Mouse (Mus musculus) MEL (cell line): ENCODE data around the gene Fam192a. TPM values are rescaled to one million over a fixed set of nuclear protein-coding genes. Genes with fewer than 3 reads are reported as not detected.
A peak's percentile ranks its signal among the peaks of the same experiment; 100 is the strongest.

Experiments
- DNase-seq: peaks from one replicate; pipeline ENCODE4 v3.0.0; 2011; ENCODE audit warnings: low read depth, low spot score
- H3K27ac ChIP-seq: 2 replicates; pipeline ENCODE4 v1.5.1; 2012; ENCODE audit warnings: low read depth, mild to moderate bottlenecking, control low read depth, low read length, moderate library complexity; ENCODE audit not compliant: control insufficient read depth
- H3K27me3 ChIP-seq, 2 experiments: fragments of 150-350 bp in 1 of 2; sonication (generic) in 1 of 2; 2 replicates each; pipeline ENCODE4 v1.6.1; 2012; ENCODE audit warnings: low read length in 2 of 2, mild to moderate bottlenecking in 2 of 2, improper control_type of control experiment in 1 of 2, moderate library complexity in 1 of 2; ENCODE audit not compliant: insufficient read depth in 2 of 2, control insufficient read depth in 1 of 2
- H3K36me3 ChIP-seq, 2 experiments: 2 replicates each; pipeline ENCODE4 v1.6.1; 2012 to 2014; ENCODE audit warnings: low read length in 2 of 2, improper control_type of control experiment in 1 of 2, inconsistent platforms in 1 of 2, mild to moderate bottlenecking in 1 of 2; ENCODE audit not compliant: insufficient read depth in 2 of 2, control insufficient read depth in 1 of 2
- H3K4me1 ChIP-seq, 2 experiments: fragments of 150-350 bp in 1 of 2; sonication (generic) in 1 of 2; 2 replicates each; pipeline ENCODE4 v1.6.1; 2012; ENCODE audit warnings: low read length in 2 of 2, improper control_type of control experiment in 1 of 2, mild to moderate bottlenecking in 1 of 2; ENCODE audit not compliant: insufficient read depth in 2 of 2, control insufficient read depth in 1 of 2
- H3K4me3 ChIP-seq, 2 experiments: fragments of 150-350 bp in 1 of 2; sonication (generic) in 1 of 2; 2 replicates each; pipeline ENCODE4 v1.5.1; 2012; ENCODE audit warnings: low read depth in 2 of 2, low read length in 2 of 2, mild to moderate bottlenecking in 2 of 2, moderate library complexity in 2 of 2, control low read depth in 1 of 2, improper control_type of control experiment in 1 of 2; ENCODE audit not compliant: control insufficient read depth in 1 of 2, insufficient read depth in 1 of 2
- H3K79me2 ChIP-seq: 2 replicates; pipeline ENCODE4 v1.6.1; 2012; ENCODE audit warnings: mild to moderate bottlenecking, low read length, moderate library complexity; ENCODE audit not compliant: control insufficient read depth, poor library complexity, insufficient read depth
- H3K9ac ChIP-seq: 2 replicates; pipeline ENCODE4 v1.6.1; 2012; ENCODE audit warnings: low read depth, mild to moderate bottlenecking, control low read depth, low read length, moderate library complexity; ENCODE audit not compliant: control insufficient read depth, poor library complexity, severe bottlenecking
- H3K9me3 ChIP-seq: fragments of 150-350 bp; sonication (generic); replicated peaks from 2 replicates; pipeline ENCODE4 v1.6.1; 2012; ENCODE audit warnings: mild to moderate bottlenecking, low read length, improper control_type of control experiment, moderate library complexity; ENCODE audit not compliant: insufficient read depth
- CTCF ChIP-seq, 3 experiments: IDR thresholded peaks in 2 of 3; conservative IDR thresholded peaks in 1 of 3; 2 replicates each; pipeline ENCODE4 v1.5.1; 2011 to 2012; ENCODE audit warnings: low read length in 3 of 3, low read depth in 2 of 3, mild to moderate bottlenecking in 2 of 3, improper control_type of control experiment in 1 of 3, inconsistent platforms in 1 of 3, mixed read lengths in 1 of 3, moderate library complexity in 1 of 3; ENCODE audit not compliant: control insufficient read depth in 1 of 3, insufficient read depth in 1 of 3, poor library complexity in 1 of 3, severe bottlenecking in 1 of 3
- GATA1 ChIP-seq: IDR thresholded peaks from 2 replicates; pipeline ENCODE4 v1.6.1; 2011; ENCODE audit warnings: low read depth, low read length, improper control_type of control experiment
- HCFC1 ChIP-seq: IDR thresholded peaks from 2 replicates; pipeline ENCODE4 v1.6.1; 2012; ENCODE audit warnings: low read depth, mild to moderate bottlenecking, inconsistent platforms, low read length, improper control_type of control experiment, moderate library complexity
- MAX ChIP-seq: IDR thresholded peaks from 2 replicates; pipeline ENCODE4 v1.6.1; 2011; ENCODE audit warnings: low read length, improper control_type of control experiment
- MAZ ChIP-seq: IDR thresholded peaks from 2 replicates; pipeline ENCODE4 v1.6.1; 2012; ENCODE audit warnings: low read depth, mild to moderate bottlenecking, inconsistent platforms, low read length, improper control_type of control experiment
- POLR2A ChIP-seq, 2 experiments: IDR thresholded peaks; 2 replicates each; pipeline ENCODE4 v1.6.1; 2011 to 2012; ENCODE audit warnings: low read length in 2 of 2, mild to moderate bottlenecking in 2 of 2, control low read depth in 1 of 2, improper control_type of control experiment in 1 of 2, low read depth in 1 of 2, moderate library complexity in 1 of 2; ENCODE audit not compliant: control insufficient read depth in 1 of 2, insufficient read depth in 1 of 2, poor library complexity in 1 of 2
- RAD21 ChIP-seq: IDR thresholded peaks from 2 replicates; pipeline ENCODE4 v1.6.1; 2011; ENCODE audit warnings: mild to moderate bottlenecking, low read depth, low read length, improper control_type of control experiment
- SIN3A ChIP-seq: IDR thresholded peaks from 2 replicates; pipeline ENCODE4 v1.6.1; 2012; ENCODE audit warnings: low read length, improper control_type of control experiment, inconsistent platforms
- SMC3 ChIP-seq: IDR thresholded peaks from 2 replicates; pipeline ENCODE4 v1.6.1; 2011; ENCODE audit warnings: low read depth, low read length, improper control_type of control experiment
- TAL1 ChIP-seq: IDR thresholded peaks from 2 replicates; pipeline ENCODE4 v1.6.1; 2012; ENCODE audit warnings: mild to moderate bottlenecking, inconsistent platforms, low read length, moderate library complexity, mixed read lengths
- TCF12 ChIP-seq: IDR thresholded peaks from 2 replicates; pipeline ENCODE4 v1.6.1; 2014; ENCODE audit warnings: low read depth, mild to moderate bottlenecking, inconsistent platforms, low read length, improper control_type of control experiment, moderate library complexity
- USF1 ChIP-seq: IDR thresholded peaks from 2 replicates; pipeline ENCODE4 v1.6.1; 2014; ENCODE audit warnings: low read depth, mild to moderate bottlenecking, inconsistent platforms, low read length, improper control_type of control experiment, moderate library complexity
- ZC3H11A ChIP-seq: IDR thresholded peaks from 2 replicates; pipeline ENCODE4 v1.6.1; 2012; ENCODE audit warnings: low read depth, mild to moderate bottlenecking, inconsistent platforms, low read length, improper control_type of control experiment
- ZKSCAN1 ChIP-seq: IDR thresholded peaks from 2 replicates; pipeline ENCODE4 v1.6.1; 2012; ENCODE audit warnings: low read depth, mild to moderate bottlenecking, inconsistent platforms, low read length, improper control_type of control experiment, moderate library complexity
- polyA plus RNA-seq, 2 experiments: library from polyadenylated mRNA; stranded (reverse) in 1 of 2; unstranded in 1 of 2; fragments of >175 nt in 1 of 2; fragments of >200 nt in 1 of 2; gene quantifications; 2 replicates each; pipeline versions ENCODE4 v1.2.1 to v1.2.4; 2012; ENCODE audit warnings: low replicate concordance in 2 of 2, low read depth in 1 of 2; ENCODE audit not compliant: insufficient read length in 2 of 2, insufficient read depth in 1 of 2, missing spikeins in 1 of 2
- total RNA-seq: library from RNA; depleted of rRNA; stranded (reverse); fragments of 300-350 nt; gene quantifications from 2 replicates; pipeline ENCODE4 v1.2.3, GENCODE M21; 2012

Gene Fam192a
- total and polyA plus RNA-seq, 3 experiments, result 46.3 to 88.1 TPM; not detected in 1

- Histone ChIP-seq H3K79me2 (no peaks in the 10 kb centered on the region; the same call in 1 of the 2 replicates), H3K4me1 (peaks cover 6 to 17% of the 10 kb centered on the region in 2 experiments; a peak in 3 of 4 replicates), H3K4me3 (no peak overlapping the region), H3K27ac (peak overlapping the region; percentile 26; the same call in 1 of the 2 replicates)
- TF ChIP-seq USF1 (no peak), GATA1 (no peak), MAZ (no peak), MAX (no peak), POLR2A (IDR thresholded peaks at IDR 0.05; ENCODE audit: control insufficient read depth in 1 of 2, insufficient read depth in 1 of 2, low read depth in 1 of 2, low read length in 2 of 2, poor library complexity in 1 of 2) (no peak)
- TF ChIP-seq, all 39 proteins: peak for 0
- Histone ChIP-seq H3K27me3 (no peaks in the 10 kb centered on the region; a peak in 1 of 4 replicates), H3K36me3 (peaks cover 0 to 4% of the 10 kb centered on the region in 2 experiments; a peak in 1 of 4 replicates), H3K9me3 (no peaks in the 10 kb centered on the region), H3K9ac (0 out of 2 replicates have a peak overlapping the region, but pooled peaks have one; percentile 15)
- DNase-seq, result peak; percentile 29
These were observed 71.9 kb downstream of the Fam192a start for GRCm38 (mm10) chr8:94529875-94530274.

GRCm38 (mm10) chr8:94528245-94528644, 73.6 kb downstream of the Fam192a start:
- TF ChIP-seq CTCF (IDR thresholded peaks at IDR 0.05 in 2 of 3, conservative IDR thresholded peaks at IDR 0.05 in 1 of 3; ENCODE audit: control insufficient read depth in 1 of 3, insufficient read depth in 1 of 3, low read depth in 2 of 3, low read length in 3 of 3, poor library complexity in 1 of 3, severe bottlenecking in 1 of 3), result peak; percentile 74 to 95 (median 88)
- TF ChIP-seq SIN3A, result peak; percentile 53; the same call in 1 of the 2 replicates
- no peak for TF ChIP-seq TCF12
- TF ChIP-seq RAD21, result peak; percentile 92
- no peak for TF ChIP-seq TAL1
- 0 out of 2 replicates have a peak, but pooled peaks have one; percentile 33 for TF ChIP-seq HCFC1
- peak; percentile 91 for TF ChIP-seq ZC3H11A
- peak; percentile 96 for TF ChIP-seq SMC3
- peak; percentile 82 for DNase-seq
- H3K9me3 ChIP-seq, result no peaks in the 10 kb centered on the region

GRCm38 (mm10) chr8:94527178-94527577, 74.6 kb downstream of the Fam192a start:
- H3K27ac ChIP-seq, result no peak overlapping the region
- DNase-seq, result no peak
- H3K27me3 ChIP-seq, result peaks cover 5 to 6% of the 10 kb centered on the region in 2 experiments; a peak in 3 of 4 replicates
- H3K9me3 ChIP-seq, result no peaks in the 10 kb centered on the region
- no peaks in the 10 kb centered on the region for H3K79me2 ChIP-seq
- H3K4me1 ChIP-seq, result peaks cover 6 to 12% of the 10 kb centered on the region in 2 experiments; a peak in 3 of 4 replicates
- peaks cover 0 to 4% of the 10 kb centered on the region in 2 experiments; a peak in 1 of 4 replicates for H3K36me3 ChIP-seq
- TF ChIP-seq ZKSCAN1 (no peak), USF1 (peak; percentile 52)
- H3K4me3 ChIP-seq, result no peak overlapping the region
- no peak overlapping the region for H3K9ac ChIP-seq

More at GRCm38 (mm10) chr8:94528245-94528644, 73.6 kb downstream of the Fam192a start:
- Histone ChIP-seq H3K4me3 (no peak overlapping the region), H3K27ac (no peak overlapping the region), H3K4me1 (peaks cover 6 to 13% of the 10 kb centered on the region in 2 experiments; a peak in 3 of 4 replicates), H3K27me3 (peaks cover 0 to 2% of the 10 kb centered on the region in 2 experiments; a peak in 2 of 4 replicates), H3K36me3 (peaks cover 0 to 4% of the 10 kb centered on the region in 2 experiments; a peak in 1 of 4 replicates), H3K9ac (no peak overlapping the region), H3K79me2 (no peaks in the 10 kb centered on the region; the same call in 1 of the 2 replicates)
